Mouse (Mus musculus) frontal cortex, postnatal 25 days (tissue): Measurements from ENCODE around the gene Fnip1.
A peak's percentile ranks its signal among the peaks of the same experiment; 100 is the strongest.

Source experiments
- DNase-seq, 2 experiments: peaks; one replicate each; pipeline ENCODE4 v3.0.0; 2022; ENCODE audit warnings: low spot score in 2 of 2

Gene Fnip1

GRCm38 (mm10) chr11:54542414-54542813, 104.4 kb downstream of the Fnip1 start:
- no peak for DNase-seq

DNA sequence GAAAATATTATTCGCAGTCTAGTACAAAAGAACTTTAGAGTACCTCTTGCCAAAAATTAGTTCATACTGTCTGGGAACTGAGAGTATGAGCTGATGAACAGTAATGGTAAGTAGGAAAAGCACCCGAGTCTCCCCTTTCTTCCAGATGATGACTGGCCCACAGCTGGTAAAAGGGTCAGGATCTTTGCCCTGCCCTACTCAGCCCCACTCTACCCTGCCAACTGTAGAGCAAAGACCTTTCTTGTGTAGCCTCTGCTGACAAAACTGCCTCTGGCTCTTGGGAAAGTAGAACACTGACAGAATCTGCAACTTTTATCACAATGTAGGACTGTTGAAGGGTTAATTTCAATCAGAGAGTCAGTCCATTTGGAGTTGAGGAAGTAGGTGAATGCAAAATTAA, 117.0 kb downstream of the Fnip1 start:
- no peak for DNase-seq

DNA sequence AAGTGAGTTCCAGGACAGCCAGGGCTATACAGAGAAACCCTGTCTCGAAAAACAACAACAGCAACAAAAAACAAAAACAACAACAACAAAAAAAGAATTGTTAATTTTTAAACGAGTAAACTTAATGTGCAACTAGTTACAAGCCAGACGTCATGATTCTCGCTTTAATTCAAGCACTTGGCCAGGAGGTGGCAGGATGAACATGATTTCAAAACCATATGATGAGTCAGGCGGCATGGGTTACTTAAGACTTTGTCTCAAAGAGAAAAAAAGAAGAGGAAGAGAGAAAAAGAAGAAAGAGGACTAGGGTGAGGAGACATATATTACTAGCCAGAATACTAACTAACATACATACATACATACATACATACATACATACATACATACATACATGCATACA, 124.8 kb downstream of the Fnip1 start:
- peak in 1 of 2 experiments; percentile 12 for DNase-seq
